Mouse (Mus musculus) heart, postnatal 0 days (tissue): ENCODE measurements at regions not wholly inside any gene's neighbourhood (a gene's known extent, or its start where the extent isn't known, plus 50 kb on each side); places are given as distances from the start of the nearest gene placed in this dataset.
A peak's percentile ranks its signal among the peaks of the same experiment; 100 is the strongest.

Experiments
- ATAC-seq: fragments of 200-750 bp; cut with Nextera tagmentation; 2 replicates; pipeline ENCODE4 v1.8.0; 2017; ENCODE audit warnings: low read depth, moderate number of reproducible peaks, moderate library complexity; ENCODE audit not compliant: insufficient read depth
- DNase-seq: peaks from one replicate; pipeline ENCODE4 v3.0.0-alpha.2; 2016; ENCODE audit warnings: low spot score
- H3K27ac ChIP-seq: fragments of 300-500 bp; sonication (generic); 2 replicates; pipeline ENCODE4 v1.5.1; 2014; ENCODE audit warnings: low read depth, mild to moderate bottlenecking
- H3K27me3 ChIP-seq: fragments of 300-500 bp; sonication (generic); 2 replicates; pipeline ENCODE4 v1.6.1; 2014; ENCODE audit warnings: low read length, mixed read lengths; ENCODE audit not compliant: control insufficient read depth, insufficient read depth
- H3K36me3 ChIP-seq: fragments of 300-500 bp; sonication (generic); replicated peaks from 2 replicates; pipeline ENCODE4 v1.6.1; 2014; ENCODE audit warnings: low read length, mixed read lengths; ENCODE audit not compliant: control insufficient read depth, insufficient read depth
- H3K4me1 ChIP-seq: fragments of 300-500 bp; sonication (generic); 2 replicates; pipeline ENCODE4 v1.6.1; 2014; ENCODE audit warnings: antibody characterized with exemption; ENCODE audit not compliant: control insufficient read depth, insufficient read depth
- H3K4me2 ChIP-seq: fragments of 300-500 bp; sonication (generic); 2 replicates; pipeline ENCODE4 v1.6.1; 2014; ENCODE audit warnings: low read depth, mild to moderate bottlenecking, low read length, moderate library complexity
- H3K4me3 ChIP-seq: fragments of 300-500 bp; sonication (generic); 2 replicates; pipeline ENCODE4 v1.5.1; 2014; ENCODE audit warnings: low read depth, low read length
- H3K9ac ChIP-seq: fragments of 300-500 bp; sonication (generic); replicated peaks from 2 replicates; pipeline ENCODE4 v1.6.1; 2014; ENCODE audit warnings: low read depth, low read length, mixed read lengths
- H3K9me3 ChIP-seq: fragments of 300-500 bp; sonication (generic); replicated peaks from 2 replicates; pipeline ENCODE4 v1.6.1; 2016; ENCODE audit warnings: low read length; ENCODE audit not compliant: control insufficient read depth
- CTCF ChIP-seq: IDR thresholded peaks from 2 replicates; pipeline ENCODE4 v1.5.1; 2016; ENCODE audit warnings: antibody characterized with exemption, control low read depth, low read depth
- EP300 ChIP-seq: IDR thresholded peaks from 2 replicates; pipeline ENCODE4 v1.6.1; 2016; ENCODE audit warnings: antibody characterized with exemption, low read depth
- WGBS: fragments of 180-500 bp; shearing (Covaris S2); extraction: QIAGEN DNeasy Blood & Tissue Kit; methylation state at CpG from one replicate; pipeline ENCODE4 v1.1.7; 2014; 5-methylcytosine and 5-hydroxymethylcytosine counted together

DNA sequence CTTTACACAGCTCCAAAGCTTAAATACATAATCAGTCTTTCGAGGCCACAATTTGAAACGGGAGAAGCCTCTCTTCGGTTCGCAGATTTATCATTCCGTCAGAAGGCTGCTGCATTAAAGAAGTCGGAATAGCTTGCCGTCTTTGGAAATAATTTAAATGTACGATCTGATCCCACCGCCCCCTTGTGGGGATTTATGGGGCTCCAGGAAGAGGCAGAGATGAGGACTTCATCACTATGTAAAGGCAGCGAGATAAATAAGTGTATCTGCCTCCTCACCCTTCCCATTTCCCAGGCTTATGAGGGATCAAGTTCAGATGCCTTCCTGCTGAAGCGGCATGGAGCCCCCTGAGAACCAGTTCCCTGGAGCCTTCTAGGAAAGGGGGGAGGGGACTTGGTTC lies 89.9 kb upstream of the Bnip2 start:
- Histone ChIP-seq H3K9ac (no peak overlapping the region), H3K4me3 (no peak overlapping the region), H3K27me3 (peaks cover 5% of the 10 kb centered on the region; the same call in 1 of the 2 replicates), H3K4me2 (no peak overlapping the region), H3K4me1 (no peaks in the 10 kb centered on the region), H3K36me3 (no peaks in the 10 kb centered on the region), H3K27ac (no peak overlapping the region), H3K9me3 (no peaks in the 10 kb centered on the region)
- no peak for DNase-seq
- WGBS, result 33% methylated on average over 11 of the region's 11 CpGs
- ATAC-seq, result no peak
- TF ChIP-seq CTCF, result peak; percentile 20
- no peak for TF ChIP-seq EP300

DNA sequence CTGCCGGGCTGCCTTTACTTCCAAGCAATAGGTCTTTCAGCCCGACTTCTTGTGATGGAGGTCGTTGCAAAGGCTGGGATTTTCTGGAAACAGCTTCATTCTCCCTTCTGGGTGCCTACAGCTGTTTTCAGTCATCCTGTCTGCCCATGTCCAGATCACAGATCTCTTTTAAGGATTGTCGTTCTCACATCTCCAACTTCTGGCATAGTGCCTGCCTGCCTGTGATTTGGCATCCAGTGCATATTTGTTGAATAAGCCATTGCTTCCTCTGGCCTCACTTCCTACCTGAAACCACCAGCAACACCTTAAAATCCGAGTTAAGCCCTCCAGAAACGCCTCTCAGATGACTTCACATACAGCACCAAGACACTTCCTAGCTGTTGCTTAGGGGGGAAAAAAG lies 88.4 kb upstream of the Bnip2 start:
- Histone ChIP-seq H3K27me3 (peaks cover 5% of the 10 kb centered on the region; the same call in 1 of the 2 replicates), H3K4me3 (no peak overlapping the region), H3K4me2 (no peak overlapping the region), H3K9ac (no peak overlapping the region), H3K27ac (no peak overlapping the region), H3K36me3 (no peaks in the 10 kb centered on the region), H3K9me3 (no peaks in the 10 kb centered on the region), H3K4me1 (no peaks in the 10 kb centered on the region)
- ATAC-seq (no peak), DNase-seq (no peak)
- TF ChIP-seq CTCF, result no peak
- TF ChIP-seq EP300, result no peak
- 41% methylated on average over 6 of the region's 6 CpGs for WGBS

DNA sequence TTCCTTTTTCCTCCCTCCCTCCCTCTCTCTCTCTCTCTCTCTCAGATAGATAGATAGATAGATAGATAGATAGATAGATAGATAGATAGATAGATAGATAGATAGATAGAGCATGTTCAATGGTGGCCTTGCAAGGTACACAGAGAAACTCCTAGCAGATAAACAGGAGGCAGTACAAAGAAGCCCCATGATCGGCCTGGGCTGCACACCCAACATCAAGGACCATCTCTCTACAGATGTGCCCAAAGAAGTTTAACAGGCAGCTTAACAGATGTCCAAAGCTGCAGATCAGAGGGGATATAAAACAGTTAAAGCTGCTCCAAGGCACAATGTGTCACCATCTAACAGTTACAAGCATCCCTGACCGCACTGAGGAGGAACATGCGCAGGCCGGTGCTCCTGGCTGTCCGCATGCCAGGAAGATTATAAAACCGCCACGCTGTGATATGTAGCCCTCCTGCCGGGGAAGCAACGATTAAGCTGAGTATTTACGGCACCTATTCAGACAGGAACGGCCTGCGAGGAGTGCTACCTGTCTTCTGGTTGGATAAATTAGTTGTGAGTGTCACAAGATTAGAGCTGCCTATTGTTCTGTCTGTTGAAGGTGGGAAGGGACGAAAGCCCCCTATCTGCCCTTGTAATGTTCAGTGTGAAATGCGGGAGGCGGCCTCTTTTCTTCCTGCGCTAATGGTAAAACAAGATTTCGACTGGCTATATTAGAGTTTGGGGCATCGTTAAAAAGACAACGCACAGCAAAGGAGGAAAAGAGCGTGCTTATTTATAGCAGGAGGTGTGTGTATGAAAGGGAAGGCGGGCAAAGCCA lies 81.9 kb upstream of the Bnip2 start:
- TF ChIP-seq EP300 (no peak), CTCF (no peak)
- 25% methylated on average over 21 of the region's 21 CpGs for WGBS
- Histone ChIP-seq H3K4me3 (no peak overlapping the region), H3K27ac (no peak overlapping the region), H3K9ac (no peak overlapping the region), H3K36me3 (no peaks in the 10 kb centered on the region), H3K27me3 (no peaks in the 10 kb centered on the region), H3K4me1 (no peaks in the 10 kb centered on the region), H3K4me2 (peak overlapping the region; percentile 20), H3K9me3 (no peaks in the 10 kb centered on the region)
- no peak for DNase-seq
- ATAC-seq, result no peak

DNA sequence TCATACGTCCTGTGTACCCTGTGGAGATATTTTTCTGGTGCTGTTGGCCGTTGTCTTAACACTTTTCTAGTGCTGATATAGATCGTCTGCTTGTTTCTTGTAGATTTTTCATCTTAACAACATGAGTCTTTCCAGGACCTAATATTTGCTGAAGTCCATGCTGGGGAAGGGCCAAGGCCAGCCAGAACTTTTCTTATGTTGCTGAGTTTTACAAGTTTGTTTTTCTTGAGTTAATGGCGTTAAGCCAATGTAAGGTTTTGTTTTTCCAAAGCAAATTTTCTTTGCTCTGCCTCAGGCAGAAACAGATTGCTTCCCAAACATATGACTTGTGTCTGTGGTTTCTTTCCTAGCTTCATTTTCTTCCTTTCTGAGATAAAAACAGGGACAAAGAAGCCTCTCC lies 78.6 kb upstream of the Bnip2 start:
- H3K4me3 ChIP-seq, result no peak overlapping the region
- no peak overlapping the region for H3K9ac ChIP-seq
- 60% methylated on average over 4 of the region's 4 CpGs for WGBS
- ATAC-seq (no peak), DNase-seq (no peak)
- TF ChIP-seq CTCF (no peak), EP300 (no peak)
- H3K27me3 ChIP-seq, result no peaks in the 10 kb centered on the region
- H3K9me3 ChIP-seq, result no peaks in the 10 kb centered on the region
- no peak overlapping the region for H3K27ac ChIP-seq
- H3K4me2 ChIP-seq, result no peak overlapping the region
- no peaks in the 10 kb centered on the region for H3K36me3 ChIP-seq
- H3K4me1 ChIP-seq, result no peaks in the 10 kb centered on the region

DNA sequence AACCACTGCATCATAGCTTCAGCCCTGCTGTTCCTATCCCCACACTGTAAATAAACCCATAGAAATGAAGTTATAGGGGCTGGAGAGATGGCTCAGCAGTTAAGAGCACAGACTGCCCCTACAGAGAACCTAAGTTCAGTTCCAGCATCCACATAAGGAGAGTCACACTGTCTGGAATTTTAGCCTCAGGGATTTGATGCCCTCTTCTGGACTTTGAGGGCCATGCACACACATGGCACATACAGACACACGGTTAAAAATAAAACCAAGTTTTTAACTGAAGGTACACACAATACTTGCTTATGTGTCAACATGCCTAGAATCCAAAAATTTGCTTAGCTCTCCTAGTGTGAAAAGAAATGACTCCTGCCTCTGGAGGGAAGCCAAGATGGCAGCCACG lies 61.1 kb upstream of the Bnip2 start:
- DNase-seq (no peak), ATAC-seq (no peak)
- H3K27ac ChIP-seq, result no peak overlapping the region
- no peaks in the 10 kb centered on the region for H3K36me3 ChIP-seq
- H3K9ac ChIP-seq, result no peak overlapping the region
- TF ChIP-seq EP300 (no peak), CTCF (0 out of 2 replicates have a peak, but pooled peaks have one; percentile 13)
- H3K4me3 ChIP-seq, result no peak overlapping the region
- H3K27me3 ChIP-seq, result no peaks in the 10 kb centered on the region
- no peaks in the 10 kb centered on the region for H3K4me1 ChIP-seq
- 77% methylated on average over 2 of the region's 2 CpGs for WGBS
- H3K4me2 ChIP-seq, result no peak overlapping the region
- no peaks in the 10 kb centered on the region for H3K9me3 ChIP-seq

DNA sequence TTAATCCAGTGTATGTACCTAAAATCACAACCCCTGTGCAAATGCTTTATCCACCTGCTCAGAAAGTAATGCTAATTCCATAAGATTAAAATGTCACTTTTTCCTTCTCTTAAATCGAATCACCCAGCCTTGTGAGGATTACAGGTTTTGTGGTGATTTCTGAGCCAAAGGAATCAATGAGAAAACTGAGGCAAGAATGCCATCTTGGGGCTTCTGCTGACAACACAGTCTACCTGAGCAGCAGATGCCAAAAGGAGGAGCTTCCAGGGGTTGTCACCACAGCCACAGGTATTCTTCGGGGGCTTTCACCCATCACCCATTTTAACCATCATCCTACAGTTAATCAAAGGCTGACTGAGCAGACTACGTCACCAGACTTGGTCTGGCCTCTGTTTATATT lies 51.4 kb upstream of the Bnip2 start:
- 71% methylated on average over 3 of the region's 3 CpGs for WGBS
- Histone ChIP-seq H3K4me3 (no peak overlapping the region), H3K9me3 (no peaks in the 10 kb centered on the region), H3K9ac (no peak overlapping the region), H3K27ac (no peak overlapping the region), H3K27me3 (no peaks in the 10 kb centered on the region), H3K36me3 (no peaks in the 10 kb centered on the region), H3K4me1 (no peaks in the 10 kb centered on the region), H3K4me2 (no peak overlapping the region)
- DNase-seq (no peak), ATAC-seq (no peak)
- TF ChIP-seq CTCF (no peak), EP300 (no peak)
